In the genomic region with DNA sequence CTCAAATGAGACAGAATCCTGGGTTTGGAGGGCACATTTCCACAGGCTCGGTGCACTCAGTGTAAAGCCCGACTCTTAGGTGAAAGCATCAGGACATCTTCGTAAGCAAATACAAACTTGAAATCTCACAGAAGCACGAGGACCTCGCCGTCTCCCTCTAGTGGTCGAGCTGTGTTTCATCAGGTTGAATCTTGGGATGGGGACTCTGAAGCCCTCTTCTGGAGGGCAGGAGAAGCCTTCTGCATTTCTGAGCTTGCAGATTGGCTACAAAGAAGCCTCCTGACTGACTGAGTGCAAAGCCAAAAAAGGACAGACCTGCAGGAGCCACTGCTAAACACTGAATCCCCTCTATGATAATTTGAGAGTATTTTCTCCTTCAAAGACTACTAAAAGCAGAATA, we compare ENCODE assay signal across 8 mouse cellular contexts. TPM values are rescaled to one million over a fixed set of nuclear protein-coding genes. Genes with fewer than 3 reads are reported as not detected.
DNase-seq lines count a peak whose midpoint lies in the region; ATAC-seq lines count a peak whose summit lies in the region.

No protein-coding gene starts in this region.

- peak; percentile 23 to 54 for DNase-seq in CD8-positive naive resting alpha-beta T cell, adult 2 months (ENCODE audit: low read depth in 2 of 2, low spot score in 2 of 2)
- DNase-seq in cerebellum, postnatal 4 days (ENCODE audit: low spot score in 2 of 2): peak; percentile 51 to 66
- DNase-seq in gastrocnemius, postnatal 10 days: peak; percentile 71
- peak; percentile 64 to 75 for DNase-seq in layer of hippocampus, adult 18-20 months (ENCODE audit: low spot score in 2 of 2)
- DNase-seq in lung, postnatal 10 days: peak; percentile 84
- DNase-seq in right cerebral cortex, postnatal 14 days: peak; percentile 63
- DNase-seq in urinary bladder, postnatal 25 days (ENCODE audit: low spot score): peak; percentile 64

- ATAC-seq in activated CD4-positive, CD25-positive, alpha-beta regulatory T cell, adult 4 months: peak; percentile 84

RNA-seq across cellular contexts. Expression of a gene that starts 39.2 kb away (rescaled TPM):
- polyA plus RNA-seq in activated CD4-positive, CD25-positive, alpha-beta regulatory T cell, adult 4 months (2017; shearing (Covaris generic)): not detected
- total RNA-seq in gastrocnemius, postnatal 10 days (2021): under 1 TPM; 0.05 TPM
- total RNA-seq in layer of hippocampus, adult 18-20 months (2021): under 1 TPM; 0.10 to 0.36 TPM

Comparison
In these comparisons a context has a peak if more than half of its experiments do, and no peak if none do; other contexts are left out.
1. Peak in every context shown above with its lines: DNase-seq and ATAC-seq.